Mouse (Mus musculus) lung, postnatal 0 days (tissue): Measurements from ENCODE around the gene Fastkd2.

Experiments
- CTCF ChIP-seq: IDR thresholded peaks from 2 replicates; pipeline ENCODE4 v1.5.1; 2016; ENCODE audit warnings: antibody characterized with exemption, mild to moderate bottlenecking
- EP300 ChIP-seq: IDR thresholded peaks from 2 replicates; pipeline ENCODE4 v1.6.1; 2016; ENCODE audit warnings: antibody characterized with exemption, mild to moderate bottlenecking, control low read depth

- TF ChIP-seq CTCF (no peak), EP300 (no peak)
Observed at GRCm38 (mm10) chr1:63729796-63730195, 618 bp upstream of the Fastkd2 start.
